Mouse (Mus musculus) layer of hippocampus, adult 18-20 months (tissue): Measurements from ENCODE around the gene Zc3h18. TPM values are rescaled to one million over a fixed set of nuclear protein-coding genes. Genes with fewer than 3 reads are reported as not detected.
A peak's percentile ranks its signal among the peaks of the same experiment; 100 is the strongest.

ENCODE experiments used
- DNase-seq, 2 experiments: peaks; one replicate each; pipeline ENCODE4 v3.0.0; 2022; ENCODE audit warnings: low spot score in 2 of 2
- total RNA-seq, 2 experiments: library from RNA; stranded (reverse); gene quantifications; 2 replicates each; pipeline ENCODE4 v1.2.3; 2021

Gene Zc3h18
- total RNA-seq, 2 experiments from 2014 or later: 38.8 to 39.5 TPM

DNA sequence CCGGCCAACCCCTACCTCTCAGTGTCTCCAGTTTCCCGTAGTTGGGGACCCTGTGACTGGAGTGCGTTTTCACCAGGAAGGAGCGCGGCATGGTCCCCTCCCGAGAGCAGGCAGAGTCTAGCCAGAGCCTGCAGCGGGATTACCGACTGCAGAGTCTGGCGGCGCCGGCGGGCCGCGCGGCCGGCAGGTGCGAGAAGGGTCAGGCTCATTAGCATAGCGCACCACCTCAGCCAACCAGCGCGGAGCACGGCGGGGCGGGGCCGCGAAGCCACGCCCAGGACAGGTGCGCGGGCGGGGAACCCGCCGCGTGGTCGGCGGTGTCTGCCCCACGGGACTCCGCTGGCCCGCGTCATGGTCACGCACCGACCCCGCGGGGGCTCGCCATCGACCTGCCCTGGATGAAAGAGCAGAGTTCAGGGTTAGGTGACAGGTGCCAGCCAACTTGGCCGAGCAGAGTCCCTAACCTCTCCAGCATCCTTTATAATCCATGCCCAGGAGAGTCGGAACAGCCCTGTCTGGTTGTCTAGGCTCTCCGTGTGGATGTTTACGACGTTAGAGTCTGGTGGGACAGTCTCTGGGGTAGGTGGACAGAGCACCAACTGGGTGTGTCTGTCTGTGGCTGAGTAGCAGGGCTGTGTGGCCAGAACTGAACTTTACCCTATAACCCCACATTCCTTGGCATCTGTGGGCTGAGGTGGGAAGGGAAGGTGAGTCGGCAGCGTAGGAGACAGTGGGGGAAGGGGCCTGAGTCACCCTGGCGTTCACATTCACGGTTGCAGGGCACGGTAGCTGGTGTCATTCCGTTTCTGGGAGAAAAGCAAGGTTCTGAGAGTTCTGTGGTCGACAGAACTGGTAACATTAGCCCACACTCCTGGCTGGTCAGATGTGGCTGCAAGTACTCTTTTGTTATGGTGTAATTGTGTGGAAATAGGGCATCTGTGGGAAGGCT lies 84.4 kb downstream of the Zc3h18 start, which contains the start of gene Snai3:
Gene Snai3, minus strand, starts transcription at position 210 of the 949 bp plus-strand sequence.
- no peak for DNase-seq

DNA sequence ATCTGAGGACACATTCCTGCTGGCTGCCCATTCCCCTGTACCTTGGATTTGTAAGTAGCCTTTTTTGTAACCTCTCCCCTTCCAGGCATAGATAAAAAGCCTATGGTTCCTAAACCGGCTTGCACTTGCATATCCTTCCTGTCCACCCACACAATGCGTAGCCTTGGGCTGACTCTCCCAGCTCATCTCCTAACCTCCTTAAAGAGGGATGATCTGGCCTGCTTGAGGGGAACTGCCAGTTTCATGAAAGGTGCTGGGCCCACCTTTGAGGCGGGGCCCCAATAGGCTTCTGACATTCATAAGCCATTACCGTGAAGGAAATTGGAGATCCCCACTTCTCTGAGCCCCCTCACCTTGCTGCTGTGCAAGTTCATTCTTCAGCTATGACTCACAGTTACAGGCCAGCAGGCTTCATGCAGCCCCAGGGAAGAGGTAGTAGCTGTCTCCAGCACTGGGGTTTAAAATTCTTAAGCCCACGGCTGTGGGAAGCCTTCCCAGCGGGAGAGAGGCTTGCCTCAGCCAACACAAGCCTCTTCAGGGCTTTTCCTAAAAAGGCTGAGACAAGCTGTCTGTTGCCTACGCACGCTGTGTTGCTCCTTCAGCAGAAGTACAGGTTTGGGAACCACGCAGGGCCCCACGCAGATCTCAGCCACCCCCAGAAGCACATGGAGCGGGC lies 85.2 kb downstream of the Zc3h18 start:
- DNase-seq: peak; percentile 52 to 75

- DNase-seq: no peak
These were observed 86.1 kb downstream of the Zc3h18 start for GRCm38 (mm10) chr8:122462510-122462909.

DNA sequence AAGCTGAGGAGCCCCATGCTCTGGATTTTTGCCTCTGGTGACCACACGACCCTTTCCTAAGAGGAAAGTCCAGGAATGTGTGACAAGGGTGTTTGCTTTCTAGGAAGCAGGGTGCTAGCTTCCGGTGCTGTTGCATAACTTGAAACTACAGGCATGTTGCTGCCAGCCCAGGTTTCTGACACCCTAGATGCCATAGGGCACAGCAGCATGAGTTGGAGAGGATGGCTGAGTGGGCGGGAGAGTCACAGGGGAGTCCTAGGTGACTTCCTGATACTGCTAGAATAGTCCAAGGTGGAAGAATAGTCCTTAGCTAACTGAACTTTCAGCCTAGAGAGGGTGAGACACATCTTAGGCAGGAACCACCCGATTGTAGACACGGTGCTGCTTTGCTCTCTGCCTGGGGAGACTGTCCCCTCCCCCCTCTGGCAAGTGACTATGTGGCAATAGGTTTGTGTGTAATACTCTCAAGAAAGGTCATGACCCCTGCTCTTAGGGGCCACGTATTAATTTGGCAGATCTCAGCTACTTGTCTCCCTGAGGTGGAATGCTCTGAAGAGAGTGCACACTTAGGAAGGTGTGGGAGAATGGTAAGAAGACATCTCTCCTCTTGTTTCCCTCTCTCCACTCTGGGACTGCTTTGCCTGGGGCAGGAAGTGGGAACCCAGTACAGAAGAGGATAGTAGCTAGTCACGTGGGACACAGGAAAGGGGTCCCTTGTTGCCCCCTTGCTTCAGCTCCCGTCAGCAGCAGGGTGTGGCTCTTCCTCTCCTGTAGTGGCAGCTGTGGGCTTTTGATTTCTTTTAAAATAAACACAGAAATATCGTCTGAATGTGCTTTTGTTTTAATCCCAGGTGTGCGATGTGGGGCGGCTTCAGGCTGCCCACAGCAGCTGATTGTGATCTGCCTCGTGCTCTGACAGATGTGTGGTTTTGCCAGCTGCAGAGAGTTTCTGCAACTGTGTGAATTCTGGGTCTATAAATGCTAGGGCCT lies 87.5 kb downstream of the Zc3h18 start:
- DNase-seq: no peak

- no peak for DNase-seq
These were observed 88.6 kb downstream of the Zc3h18 start for GRCm38 (mm10) chr8:122464985-122465384.

Other genes starting within 250 kb of the Zc3h18 start
- gene Zfpm1, start 94.5 kb upstream of the Zc3h18 start, total RNA-seq: 10 to 100 TPM; 43.7 to 52.2 TPM
- 1 to 10 TPM in 1 of 2 experiments, under 1 TPM in 1; 0.41 to 1.3 TPM for gene Trhr2, start 15.9 kb upstream of the Zc3h18 start, total RNA-seq
- gene Il17c, start 45.4 kb downstream of the Zc3h18 start, total RNA-seq: not detected
- 10 to 100 TPM; 10.8 to 11.3 TPM for gene Cyba, start 56.3 kb downstream of the Zc3h18 start, total RNA-seq
- 10 to 100 TPM; 18.5 to 22.1 TPM for gene Mvd, start 66.8 kb downstream of the Zc3h18 start, total RNA-seq
- not detected for gene Snai3, start 84.1 kb downstream of the Zc3h18 start, total RNA-seq
- 10 to 100 TPM; 40.3 to 45.5 TPM for gene Rnf166, start 99.5 kb downstream of the Zc3h18 start, total RNA-seq
- gene Ctu2, start 99.5 kb downstream of the Zc3h18 start, total RNA-seq: 10 to 100 TPM; 21.1 to 22.3 TPM
- 1 to 10 TPM; 3.2 to 3.5 TPM for gene Piezo1, start 174.7 kb downstream of the Zc3h18 start, total RNA-seq
- 1 to 10 TPM; 1.2 to 1.8 TPM for gene Cdt1, start 191.4 kb downstream of the Zc3h18 start, total RNA-seq
- 10 to 100 TPM; 58.1 to 61.6 TPM for gene Aprt, start 200.3 kb downstream of the Zc3h18 start, total RNA-seq
- 10 to 100 TPM; 10.2 to 10.9 TPM for gene Galns, start 234.9 kb downstream of the Zc3h18 start, total RNA-seq
- 10 to 100 TPM; 82.1 to 82.7 TPM for gene Trappc2l, start 235.0 kb downstream of the Zc3h18 start, total RNA-seq
- not detected for gene Pabpn1l, start 246.1 kb downstream of the Zc3h18 start, total RNA-seq